Mouse (Mus musculus): Measurements from ENCODE around the gene Cacna2d1. TPM values are rescaled to one million over a fixed set of nuclear protein-coding genes. Genes with fewer than 3 reads are reported as not detected.

Cacna2d1 gene
- polyA plus RNA-seq, 1 experiment from 2014 or later: 6.0 TPM

GRCm38 (mm10) chr5:16229384-16229783 lies 294.9 kb downstream of the Cacna2d1 start:
- DNase-seq (ENCODE audit: low read depth, low spot score) (no peak), ATAC-seq (no peak)
- in situ Hi-C loops (cut with MboI; ENCODE audit: low pct_unique_long_range_greater_than_20kb): no loop called here

GRCm38 (mm10) chr5:16231477-16231876 lies 297.0 kb downstream of the Cacna2d1 start:
- no peak for TF ChIP-seq CTCF (IDR thresholded peaks at IDR 0.05)
- ChIA-PET POLR2A (no interaction called here), CTCF (no interaction called here)
- peaks cover 10% of the 10 kb centered on the region for H3K27me3 ChIP-seq
- no peak for ATAC-seq
- in situ Hi-C loops (cut with MboI; ENCODE audit: low pct_unique_long_range_greater_than_20kb): no loop called here
- DNase-seq (ENCODE audit: low read depth, low spot score): no peak

More at GRCm38 (mm10) chr5:16229384-16229783, 294.9 kb downstream of the Cacna2d1 start:
- POLR2A ChIA-PET: no interaction called here
- H3K27me3 ChIP-seq: peaks cover 10% of the 10 kb centered on the region
- no peak for TF ChIP-seq CTCF (IDR thresholded peaks at IDR 0.05)
- CTCF ChIA-PET: no interaction called here

- peaks cover 3% of the 10 kb centered on the region for H3K27me3 ChIP-seq
- ATAC-seq (no peak), DNase-seq (ENCODE audit: low read depth, low spot score) (no peak)
- TF ChIP-seq CTCF (IDR thresholded peaks at IDR 0.05): no peak
- in situ Hi-C loops (cut with MboI; ENCODE audit: low pct_unique_long_range_greater_than_20kb): no loop called here
- CTCF ChIA-PET: interaction anchor here (1.0 to 1.4 kb wide), 3 partner anchors 9 to 14 kb away, joined by 3 read pairs; no protein-coding TSS in a partner anchor
- POLR2A ChIA-PET: no interaction called here
These were observed 300.4 kb downstream of the Cacna2d1 start for GRCm38 (mm10) chr5:16234891-16235290.

- ATAC-seq (no peak), DNase-seq (ENCODE audit: low read depth, low spot score) (no peak)
- TF ChIP-seq CTCF (IDR thresholded peaks at IDR 0.05): no peak
- peaks cover 3% of the 10 kb centered on the region for H3K27me3 ChIP-seq
- ChIA-PET CTCF (no interaction called here), POLR2A (no interaction called here)
- in situ Hi-C loops (cut with MboI; ENCODE audit: low pct_unique_long_range_greater_than_20kb): no loop called here
These were observed 301.4 kb downstream of the Cacna2d1 start for GRCm38 (mm10) chr5:16235864-16236263.

GRCm38 (mm10) chr5:16236608-16237007 lies 302.1 kb downstream of the Cacna2d1 start:
- CTCF ChIA-PET: no interaction called here
- POLR2A ChIA-PET: no interaction called here
- in situ Hi-C loops (cut with MboI; ENCODE audit: low pct_unique_long_range_greater_than_20kb): no loop called here
- ATAC-seq (no peak), DNase-seq (ENCODE audit: low read depth, low spot score) (no peak)
- no peak for TF ChIP-seq CTCF (IDR thresholded peaks at IDR 0.05)
- peaks cover 3% of the 10 kb centered on the region for H3K27me3 ChIP-seq

GRCm38 (mm10) chr5:16237972-16238371 lies 303.5 kb downstream of the Cacna2d1 start:
- DNase-seq (ENCODE audit: low read depth, low spot score): no peak
- no peak for TF ChIP-seq CTCF (IDR thresholded peaks at IDR 0.05)
- CTCF ChIA-PET: no interaction called here
- peaks cover 7% of the 10 kb centered on the region for H3K27me3 ChIP-seq
- in situ Hi-C loops (cut with MboI; ENCODE audit: low pct_unique_long_range_greater_than_20kb): no loop called here
- POLR2A ChIA-PET: no interaction called here
- no peak for ATAC-seq

GRCm38 (mm10) chr5:16240255-16240654 lies 305.8 kb downstream of the Cacna2d1 start:
- no peak for TF ChIP-seq CTCF (IDR thresholded peaks at IDR 0.05)
- in situ Hi-C loops (cut with MboI; ENCODE audit: low pct_unique_long_range_greater_than_20kb): no loop called here
- ChIA-PET CTCF (no interaction called here), POLR2A (no interaction called here)
- H3K27me3 ChIP-seq: peaks cover 7% of the 10 kb centered on the region
- no peak for ATAC-seq
- DNase-seq (ENCODE audit: low read depth, low spot score): no peak

GRCm38 (mm10) chr5:16243599-16243998 lies 309.1 kb downstream of the Cacna2d1 start:
- CTCF ChIA-PET: no interaction called here
- in situ Hi-C loops (cut with MboI; ENCODE audit: low pct_unique_long_range_greater_than_20kb): no loop called here
- no peak for ATAC-seq

GRCm38 (mm10) chr5:16252738-16253513 lies 318.4 kb downstream of the Cacna2d1 start:
- ChIA-PET CTCF (no interaction called here), POLR2A (no interaction called here)
- TF ChIP-seq CTCF (IDR thresholded peaks at IDR 0.05): no peak
- no peak for DNase-seq (ENCODE audit: low read depth, low spot score)
- H3K27me3 ChIP-seq: peaks cover 9% of the 10 kb centered on the region
- no peak for ATAC-seq
- in situ Hi-C loops (cut with MboI; ENCODE audit: low pct_unique_long_range_greater_than_20kb): no loop called here

More at GRCm38 (mm10) chr5:16243599-16243998, 309.1 kb downstream of the Cacna2d1 start:
- H3K27me3 ChIP-seq: peaks cover 12% of the 10 kb centered on the region
- POLR2A ChIA-PET: no interaction called here
- DNase-seq (ENCODE audit: low read depth, low spot score): no peak
- no peak for TF ChIP-seq CTCF (IDR thresholded peaks at IDR 0.05)

GRCm38 (mm10) chr5:16253768-16254167 lies 319.3 kb downstream of the Cacna2d1 start:
- peaks cover 8% of the 10 kb centered on the region for H3K27me3 ChIP-seq
- in situ Hi-C loops (cut with MboI; ENCODE audit: low pct_unique_long_range_greater_than_20kb): no loop called here
- POLR2A ChIA-PET: no interaction called here
- TF ChIP-seq CTCF (IDR thresholded peaks at IDR 0.05): no peak
- ATAC-seq (no peak), DNase-seq (ENCODE audit: low read depth, low spot score) (no peak)
- CTCF ChIA-PET: no interaction called here

- ChIA-PET POLR2A (no interaction called here), CTCF (no interaction called here)
- no peak for DNase-seq (ENCODE audit: low read depth, low spot score)
- no peaks in the 10 kb centered on the region for H3K27me3 ChIP-seq
- in situ Hi-C loops (cut with MboI; ENCODE audit: low pct_unique_long_range_greater_than_20kb): no loop called here
- ATAC-seq: no peak
- TF ChIP-seq CTCF (IDR thresholded peaks at IDR 0.05): no peak
These were observed 330.9 kb downstream of the Cacna2d1 start for GRCm38 (mm10) chr5:16265385-16265784.

- ChIA-PET POLR2A (no interaction called here), CTCF (no interaction called here)
- no peaks in the 10 kb centered on the region for H3K27me3 ChIP-seq
- no peak for TF ChIP-seq CTCF (IDR thresholded peaks at IDR 0.05)
- ATAC-seq: no peak
- no peak for DNase-seq (ENCODE audit: low read depth, low spot score)
- in situ Hi-C loops (cut with MboI; ENCODE audit: low pct_unique_long_range_greater_than_20kb): no loop called here
These were observed 342.6 kb downstream of the Cacna2d1 start for GRCm38 (mm10) chr5:16277058-16277457.

Data from Patski (cell line).